Mouse (Mus musculus) spleen, adult 12 weeks (tissue): ENCODE results near the gene Ccdc96.

Source experiments
- DNase-seq: peaks from one replicate; pipeline ENCODE4 v3.0.0; 2022; ENCODE audit warnings: low spot score

Ccdc96 gene

DNA sequence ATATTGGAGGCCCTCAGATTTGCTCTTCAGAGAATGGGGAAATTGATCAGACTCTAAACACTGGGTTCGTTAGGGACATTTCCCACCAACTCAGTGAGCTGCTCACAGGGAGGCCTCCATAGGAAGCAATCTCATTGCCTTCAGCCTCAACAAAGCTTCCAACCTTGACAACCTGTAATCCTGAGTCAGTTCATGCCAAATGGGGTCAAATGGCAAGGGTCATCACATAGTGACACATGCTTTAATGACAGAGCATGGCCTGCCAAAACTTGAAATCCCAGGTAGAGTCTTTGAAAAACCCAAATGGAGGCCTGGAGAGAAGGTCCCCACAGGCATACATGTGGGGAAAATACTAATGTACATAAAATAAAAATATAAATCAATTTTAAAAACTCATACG lies 42.5 kb downstream of the Ccdc96 start:
- DNase-seq = no peak

DNA sequence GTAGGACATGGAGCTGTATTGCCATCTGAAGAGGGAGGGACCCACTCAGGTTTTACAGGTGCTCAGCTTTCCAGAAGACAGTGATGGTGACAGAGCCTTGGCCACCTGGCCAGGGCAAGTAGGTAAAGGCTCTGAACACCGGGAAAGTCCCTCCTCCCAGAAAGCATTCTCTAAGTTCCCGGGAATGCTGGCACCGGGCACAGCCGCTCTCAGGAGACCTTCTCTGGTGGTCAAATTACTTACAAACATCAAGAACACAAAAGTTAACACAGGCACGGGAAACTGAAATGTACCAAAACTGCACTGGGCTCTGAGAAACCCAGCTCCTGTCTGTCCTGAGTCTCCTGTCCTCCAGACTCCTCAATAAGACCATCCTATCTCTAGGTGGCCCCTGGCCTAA lies 45.3 kb downstream of the Ccdc96 start:
- no peak for DNase-seq

DNA sequence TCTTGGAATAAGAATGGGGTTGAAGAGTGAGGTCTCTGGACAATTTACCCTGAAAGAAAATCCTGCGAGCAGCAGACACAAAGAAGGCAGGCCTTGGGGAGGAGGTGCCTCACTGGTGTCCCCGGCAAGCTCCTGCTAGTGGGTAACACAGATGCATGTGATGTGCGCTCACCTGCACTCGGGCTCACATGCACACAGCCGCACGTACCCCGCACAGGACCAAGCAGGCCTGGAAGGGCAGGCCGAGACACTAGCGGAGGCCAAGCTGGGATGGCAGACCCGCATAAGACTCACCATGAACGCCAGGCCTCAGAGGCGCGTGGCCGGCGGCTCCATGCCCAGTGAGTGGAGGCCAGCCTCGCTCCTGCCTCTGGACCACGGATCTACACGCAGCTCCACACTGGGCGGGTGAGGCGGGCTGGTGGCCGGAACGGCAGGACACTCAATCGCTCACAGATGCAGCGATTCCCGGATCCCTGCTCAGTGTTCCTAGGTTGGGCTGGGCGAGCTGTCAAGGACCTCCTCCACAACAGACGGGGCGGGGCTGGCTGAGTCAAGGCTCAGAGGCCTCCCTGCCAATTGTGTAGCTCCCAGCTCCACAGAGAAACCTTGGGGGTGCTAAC lies 45.9 kb downstream of the Ccdc96 start:
- DNase-seq = peak; percentile 68

DNA sequence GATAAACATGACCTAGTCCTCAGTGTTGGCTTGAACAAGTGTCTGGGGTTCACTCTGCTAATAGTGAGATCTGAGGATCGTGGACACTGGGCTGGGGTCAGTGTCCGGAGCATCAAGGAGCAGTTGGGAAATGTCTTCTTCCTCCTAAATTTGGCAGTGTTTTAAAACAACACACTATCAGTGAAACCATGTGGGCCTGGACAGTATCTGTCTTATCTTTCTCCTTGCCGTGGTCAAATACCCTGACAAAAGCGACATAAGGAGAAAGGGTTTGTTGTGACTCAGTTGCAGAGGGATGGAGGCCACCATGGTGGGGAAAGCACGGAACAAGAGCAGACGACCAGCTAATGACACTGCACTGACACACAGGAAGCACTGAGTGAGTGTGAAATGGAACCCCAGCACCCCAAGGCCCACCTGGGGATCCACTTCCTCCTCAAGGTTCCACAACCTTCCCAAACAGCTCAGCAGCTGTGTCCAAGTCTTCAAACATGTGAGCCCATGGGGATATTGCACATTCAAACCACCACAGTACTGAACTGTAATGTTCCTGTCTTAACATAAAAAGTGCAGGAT lies 50.2 kb downstream of the Ccdc96 start:
- DNase-seq = no peak

DNA sequence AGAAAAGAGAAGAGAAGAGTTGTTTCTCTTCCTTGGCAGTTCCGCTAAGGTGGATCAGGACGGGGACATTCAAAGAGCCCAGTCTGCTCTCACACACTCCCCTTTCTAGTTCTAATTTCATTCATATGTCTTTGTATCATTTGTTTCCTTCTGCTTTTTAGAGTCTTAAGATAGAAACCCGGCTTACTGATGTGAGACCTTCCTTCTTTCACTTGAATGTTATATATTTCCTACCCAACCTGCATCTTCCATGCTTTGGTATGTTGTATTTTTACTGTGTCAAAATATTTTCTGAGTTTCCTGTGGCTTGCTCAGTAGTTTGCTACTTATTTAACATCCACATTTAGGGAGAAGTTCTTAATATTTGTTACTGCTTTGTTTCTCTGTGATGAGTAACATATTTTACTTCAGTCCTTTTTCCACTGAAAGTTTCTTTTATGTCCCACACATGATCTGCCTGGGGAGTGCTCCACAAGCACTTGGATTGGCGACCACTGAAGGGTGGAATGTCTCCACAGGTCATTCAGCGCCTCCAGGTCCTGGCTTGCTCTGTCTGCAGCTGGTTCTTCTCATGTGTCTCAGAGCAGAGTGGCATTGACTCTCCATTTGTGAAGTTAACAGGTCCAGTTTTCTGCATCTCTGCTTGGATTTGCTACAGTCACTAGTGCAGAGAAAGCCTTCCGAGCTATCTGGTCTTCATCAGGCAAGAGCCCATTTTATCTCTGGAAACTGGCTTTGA lies 51.2 kb downstream of the Ccdc96 start:
- no peak for DNase-seq

DNA sequence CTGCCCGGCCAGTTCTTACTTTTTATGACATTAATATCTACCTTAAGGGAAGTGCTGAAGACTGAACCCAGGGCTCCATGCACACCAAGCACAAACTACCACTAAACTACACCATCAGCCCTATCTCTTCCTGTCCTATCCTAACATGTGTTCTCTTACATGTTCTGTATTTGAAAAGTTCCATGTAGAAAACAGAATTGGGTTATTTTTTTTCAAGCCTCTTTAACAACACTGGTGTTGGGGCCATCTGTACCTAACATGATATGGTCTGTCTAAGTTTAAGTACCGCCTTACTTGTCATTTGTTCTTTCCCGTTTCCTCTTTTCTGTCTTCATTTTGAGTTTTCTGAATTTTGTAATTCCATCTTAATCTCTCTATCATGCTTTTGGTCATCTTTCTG lies 52.0 kb downstream of the Ccdc96 start:
- DNase-seq = no peak
